Mouse (Mus musculus) MEL (cell line): ENCODE measurements around the gene Utrn. TPM values are rescaled to one million over a fixed set of nuclear protein-coding genes. Genes with fewer than 3 reads are reported as not detected.

ENCODE experiments used
- DNase-seq: peaks from one replicate; pipeline ENCODE4 v3.0.0; 2011; ENCODE audit warnings: low read depth, low spot score
- H3K27ac ChIP-seq: 2 replicates; pipeline ENCODE4 v1.5.1; 2012; ENCODE audit warnings: low read depth, mild to moderate bottlenecking, control low read depth, low read length, moderate library complexity; ENCODE audit not compliant: control insufficient read depth
- H3K27me3 ChIP-seq, 2 experiments: fragments of 150-350 bp in 1 of 2; sonication (generic) in 1 of 2; 2 replicates each; pipeline ENCODE4 v1.6.1; 2012; ENCODE audit warnings: low read length in 2 of 2, mild to moderate bottlenecking in 2 of 2, improper control_type of control experiment in 1 of 2, moderate library complexity in 1 of 2; ENCODE audit not compliant: insufficient read depth in 2 of 2, control insufficient read depth in 1 of 2
- H3K36me3 ChIP-seq, 2 experiments: 2 replicates each; pipeline ENCODE4 v1.6.1; 2012 to 2014; ENCODE audit warnings: low read length in 2 of 2, improper control_type of control experiment in 1 of 2, inconsistent platforms in 1 of 2, mild to moderate bottlenecking in 1 of 2; ENCODE audit not compliant: insufficient read depth in 2 of 2, control insufficient read depth in 1 of 2
- H3K4me1 ChIP-seq, 2 experiments: fragments of 150-350 bp in 1 of 2; sonication (generic) in 1 of 2; 2 replicates each; pipeline ENCODE4 v1.6.1; 2012; ENCODE audit warnings: low read length in 2 of 2, improper control_type of control experiment in 1 of 2, mild to moderate bottlenecking in 1 of 2; ENCODE audit not compliant: insufficient read depth in 2 of 2, control insufficient read depth in 1 of 2
- H3K4me3 ChIP-seq, 2 experiments: fragments of 150-350 bp in 1 of 2; sonication (generic) in 1 of 2; 2 replicates each; pipeline ENCODE4 v1.5.1; 2012; ENCODE audit warnings: low read depth in 2 of 2, low read length in 2 of 2, mild to moderate bottlenecking in 2 of 2, moderate library complexity in 2 of 2, control low read depth in 1 of 2, improper control_type of control experiment in 1 of 2; ENCODE audit not compliant: control insufficient read depth in 1 of 2, insufficient read depth in 1 of 2
- H3K79me2 ChIP-seq: 2 replicates; pipeline ENCODE4 v1.6.1; 2012; ENCODE audit warnings: mild to moderate bottlenecking, low read length, moderate library complexity; ENCODE audit not compliant: control insufficient read depth, poor library complexity, insufficient read depth
- H3K9ac ChIP-seq: 2 replicates; pipeline ENCODE4 v1.6.1; 2012; ENCODE audit warnings: low read depth, mild to moderate bottlenecking, control low read depth, low read length, moderate library complexity; ENCODE audit not compliant: control insufficient read depth, poor library complexity, severe bottlenecking
- H3K9me3 ChIP-seq: fragments of 150-350 bp; sonication (generic); replicated peaks from 2 replicates; pipeline ENCODE4 v1.6.1; 2012; ENCODE audit warnings: mild to moderate bottlenecking, low read length, improper control_type of control experiment, moderate library complexity; ENCODE audit not compliant: insufficient read depth
- BHLHE40 ChIP-seq: IDR thresholded peaks from 2 replicates; pipeline ENCODE4 v1.6.1; 2012; ENCODE audit warnings: low read depth, mild to moderate bottlenecking, inconsistent platforms, low read length, improper control_type of control experiment, borderline replicate concordance
- CHD1 ChIP-seq: IDR thresholded peaks from 2 replicates; pipeline ENCODE4 v1.6.1; 2012; ENCODE audit warnings: low read depth, mild to moderate bottlenecking, inconsistent platforms, low read length, improper control_type of control experiment
- CHD2 ChIP-seq: IDR thresholded peaks from 2 replicates; pipeline ENCODE4 v1.6.1; 2011; ENCODE audit warnings: low read length, improper control_type of control experiment
- EP300 ChIP-seq, 2 experiments: IDR thresholded peaks; 2 replicates each; pipeline ENCODE4 v1.6.1; 2011; ENCODE audit warnings: improper control_type of control experiment in 2 of 2, low read length in 2 of 2, low read depth in 1 of 2, mild to moderate bottlenecking in 1 of 2
- ETS1 ChIP-seq: IDR thresholded peaks from 2 replicates; pipeline ENCODE4 v1.6.1; 2012; ENCODE audit warnings: low read depth, mild to moderate bottlenecking, inconsistent platforms, low read length, improper control_type of control experiment, moderate library complexity
- GABPA ChIP-seq: IDR thresholded peaks from 2 replicates; pipeline ENCODE4 v1.6.1; 2012; ENCODE audit warnings: low read depth, mild to moderate bottlenecking, inconsistent platforms, low read length, improper control_type of control experiment, moderate library complexity
- MAFK ChIP-seq: IDR thresholded peaks from 2 replicates; pipeline ENCODE4 v1.6.1; 2011; ENCODE audit warnings: low read depth, mild to moderate bottlenecking, low read length, improper control_type of control experiment, borderline replicate concordance
- MAX ChIP-seq: IDR thresholded peaks from 2 replicates; pipeline ENCODE4 v1.6.1; 2011; ENCODE audit warnings: low read length, improper control_type of control experiment
- MAZ ChIP-seq: IDR thresholded peaks from 2 replicates; pipeline ENCODE4 v1.6.1; 2012; ENCODE audit warnings: low read depth, mild to moderate bottlenecking, inconsistent platforms, low read length, improper control_type of control experiment
- MEF2A ChIP-seq: IDR thresholded peaks from 2 replicates; pipeline ENCODE4 v1.6.1; 2014; ENCODE audit warnings: low read depth, mild to moderate bottlenecking, inconsistent platforms, low read length, improper control_type of control experiment; ENCODE audit not compliant: poor library complexity, insufficient replicate concordance, severe bottlenecking; ENCODE audit errors: extremely low read depth
- MXI1 ChIP-seq: IDR thresholded peaks from 2 replicates; pipeline ENCODE4 v1.6.1; 2011; ENCODE audit warnings: mild to moderate bottlenecking, low read depth, low read length, improper control_type of control experiment
- POLR2A ChIP-seq, 2 experiments: IDR thresholded peaks; 2 replicates each; pipeline ENCODE4 v1.6.1; 2011 to 2012; ENCODE audit warnings: low read length in 2 of 2, mild to moderate bottlenecking in 2 of 2, control low read depth in 1 of 2, improper control_type of control experiment in 1 of 2, low read depth in 1 of 2, moderate library complexity in 1 of 2; ENCODE audit not compliant: control insufficient read depth in 1 of 2, insufficient read depth in 1 of 2, poor library complexity in 1 of 2
- POLR2AphosphoS2 ChIP-seq: IDR thresholded peaks from 2 replicates; pipeline ENCODE4 v1.6.1; 2011; ENCODE audit warnings: low read length, improper control_type of control experiment
- RCOR1 ChIP-seq: IDR thresholded peaks from 2 replicates; pipeline ENCODE4 v1.6.1; 2012; ENCODE audit warnings: low read depth, mild to moderate bottlenecking, inconsistent platforms, low read length, improper control_type of control experiment
- TAL1 ChIP-seq: IDR thresholded peaks from 2 replicates; pipeline ENCODE4 v1.6.1; 2012; ENCODE audit warnings: mild to moderate bottlenecking, inconsistent platforms, low read length, moderate library complexity, mixed read lengths
- TBP ChIP-seq: IDR thresholded peaks from 2 replicates; pipeline ENCODE4 v1.8.0; 2011; ENCODE audit warnings: low read depth, low read length, improper control_type of control experiment
- TCF12 ChIP-seq: IDR thresholded peaks from 2 replicates; pipeline ENCODE4 v1.6.1; 2014; ENCODE audit warnings: low read depth, mild to moderate bottlenecking, inconsistent platforms, low read length, improper control_type of control experiment, moderate library complexity
- UBTF ChIP-seq: IDR thresholded peaks from 2 replicates; pipeline ENCODE4 v1.6.1; 2012; ENCODE audit warnings: low read depth, mild to moderate bottlenecking, inconsistent platforms, low read length, improper control_type of control experiment, moderate library complexity, borderline replicate concordance; ENCODE audit not compliant: insufficient read depth
- USF1 ChIP-seq: IDR thresholded peaks from 2 replicates; pipeline ENCODE4 v1.6.1; 2014; ENCODE audit warnings: low read depth, mild to moderate bottlenecking, inconsistent platforms, low read length, improper control_type of control experiment, moderate library complexity
- ZKSCAN1 ChIP-seq: IDR thresholded peaks from 2 replicates; pipeline ENCODE4 v1.6.1; 2012; ENCODE audit warnings: low read depth, mild to moderate bottlenecking, inconsistent platforms, low read length, improper control_type of control experiment, moderate library complexity
- polyA plus RNA-seq, 2 experiments: library from polyadenylated mRNA; stranded (reverse) in 1 of 2; unstranded in 1 of 2; fragments of >175 nt in 1 of 2; fragments of >200 nt in 1 of 2; gene quantifications; 2 replicates each; pipeline versions ENCODE4 v1.2.1 to v1.2.4; 2012; ENCODE audit warnings: low replicate concordance in 2 of 2, low read depth in 1 of 2; ENCODE audit not compliant: insufficient read length in 2 of 2, insufficient read depth in 1 of 2, missing spikeins in 1 of 2
- total RNA-seq: library from RNA; depleted of rRNA; stranded (reverse); fragments of 300-350 nt; gene quantifications from 2 replicates; pipeline ENCODE4 v1.2.3, GENCODE M21; 2012

Utrn gene
- total and polyA plus RNA-seq, 3 experiments, result 2.3 to 4.3 TPM; not detected in 1

DNA sequence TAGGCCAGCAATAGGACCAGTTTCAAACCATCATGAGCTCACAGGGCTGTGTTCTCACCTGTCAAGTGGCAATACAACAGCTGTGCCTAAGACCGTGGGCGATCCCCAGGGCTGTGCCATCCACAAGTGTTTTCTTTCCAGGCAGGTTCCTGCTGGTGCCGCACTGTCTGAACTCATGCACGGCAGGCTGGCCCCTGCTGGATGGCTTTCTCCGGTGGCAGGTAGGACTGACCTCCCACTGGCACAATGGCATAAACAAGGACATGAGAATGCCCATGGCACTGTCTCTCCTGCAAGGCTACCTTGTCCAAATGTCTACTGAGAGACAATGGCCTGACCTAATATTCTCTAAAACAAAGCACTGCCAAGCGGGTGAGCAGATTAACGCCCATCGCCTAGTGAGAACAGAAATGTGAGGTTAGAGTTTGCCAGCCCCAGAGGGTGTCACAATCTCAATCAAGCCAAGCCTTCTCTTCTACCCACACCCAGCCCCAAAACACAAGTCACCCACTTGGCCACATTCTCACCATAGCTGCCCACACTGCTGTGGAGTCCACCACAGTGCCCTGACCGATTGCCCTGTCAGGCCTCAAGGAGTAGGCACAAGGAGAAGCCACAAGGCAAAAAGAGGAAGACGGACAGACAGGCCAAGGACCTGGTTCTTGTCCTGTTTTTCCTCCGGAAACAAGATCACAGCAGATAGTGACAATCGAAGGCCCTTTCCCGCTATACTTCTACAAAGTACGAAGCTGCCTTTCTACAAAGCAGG is 32.9 kb downstream of the Utrn start:
- no peaks in the 10 kb centered on the region for H3K9me3 ChIP-seq
- no peak overlapping the region for H3K9ac ChIP-seq
- H3K27ac ChIP-seq, result no peak overlapping the region
- no peaks in the 10 kb centered on the region for H3K27me3 ChIP-seq
- H3K4me1 ChIP-seq, result peaks cover 0 to 7% of the 10 kb centered on the region in 2 experiments; a peak in 2 of 4 replicates
- DNase-seq, result no peak
- no peak overlapping the region for H3K4me3 ChIP-seq
- H3K36me3 ChIP-seq, result peaks cover 0 to 3% of the 10 kb centered on the region in 2 experiments; a peak in 1 of 4 replicates
- TF ChIP-seq TCF12 (no peak), TBP (no peak), MEF2A (no peak), BHLHE40 (no peak), ZKSCAN1 (no peak), MAX (no peak), EP300 (IDR thresholded peaks at IDR 0.05; ENCODE audit: low read depth in 1 of 2, low read length in 2 of 2) (no peak), RCOR1 (no peak), CHD2 (no peak), ETS1 (no peak), MAZ (no peak), MAFK (no peak)
- no peaks in the 10 kb centered on the region for H3K79me2 ChIP-seq

DNA sequence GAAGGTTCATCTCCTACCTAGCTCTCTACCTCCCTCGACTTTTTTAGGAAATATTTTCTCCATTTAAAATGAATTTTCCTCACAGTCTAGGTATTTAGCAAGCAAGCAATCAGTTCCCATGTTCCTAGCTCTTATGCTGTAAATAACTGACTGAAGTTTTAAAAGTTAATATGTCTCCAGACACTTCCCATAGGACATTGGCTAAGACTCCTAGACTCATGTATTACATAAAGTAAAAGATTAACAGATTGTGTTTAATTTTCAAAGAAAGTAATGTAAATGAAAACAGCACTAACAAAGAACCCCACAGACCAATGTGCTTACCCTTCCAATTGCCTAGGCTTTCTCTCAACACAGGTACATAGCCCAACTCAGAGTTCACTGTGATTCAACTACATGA is 35.0 kb downstream of the Utrn start:
- H3K9ac ChIP-seq, result no peak overlapping the region
- TF ChIP-seq CHD1 (no peak), POLR2AphosphoS2 (no peak), MAFK (no peak), USF1 (no peak), MXI1 (no peak), MEF2A (no peak), BHLHE40 (no peak), POLR2A (IDR thresholded peaks at IDR 0.05; ENCODE audit: control insufficient read depth in 1 of 2, insufficient read depth in 1 of 2, low read depth in 1 of 2, low read length in 2 of 2, poor library complexity in 1 of 2) (no peak), TAL1 (no peak), UBTF (no peak), GABPA (no peak)

More for the DNA sequence above, 35.0 kb downstream of the Utrn start:
- H3K9me3 ChIP-seq, result no peaks in the 10 kb centered on the region
- no peak overlapping the region for H3K4me3 ChIP-seq
- no peak overlapping the region for H3K27ac ChIP-seq
- H3K4me1 ChIP-seq, result peaks cover 0 to 7% of the 10 kb centered on the region in 2 experiments; a peak in 2 of 4 replicates
- no peak for DNase-seq
- H3K79me2 ChIP-seq, result no peaks in the 10 kb centered on the region
- peaks cover 0 to 3% of the 10 kb centered on the region in 2 experiments; a peak in 1 of 4 replicates for H3K36me3 ChIP-seq
- no peaks in the 10 kb centered on the region for H3K27me3 ChIP-seq
